In genomic region chr14:56776571-56777238, GRCm38 (mm10) we compare ENCODE assay signal across 8 mouse cellular contexts. TPM values are rescaled to one million over a fixed set of nuclear protein-coding genes. Genes with fewer than 3 reads are reported as not detected.
DNase-seq lines count a peak whose midpoint lies in the region; ATAC-seq and TF ChIP-seq lines count a peak whose summit lies in the region.

No protein-coding gene starts in this region.

- no peaks in the 10 kb centered on the region for H3K36me3 ChIP-seq in embryonic facial prominence, embryonic 11.5 days (replicated peaks; ENCODE audit: control insufficient read depth, insufficient read depth, low read depth, low read length)
- H3K36me3 ChIP-seq in limb, embryonic 12.5 days = peaks cover 5% of the 10 kb centered on the region
- H3K36me3 ChIP-seq in small intestine, adult 2 months (ENCODE audit: control insufficient read depth, insufficient read depth, low read length) = 0 out of 2 replicates have a peak, but pooled peaks cover under 1% of the 10 kb centered on the region

- no peak for TF ChIP-seq POLR2A in small intestine, adult 2 months (IDR thresholded peaks at IDR 0.05; ENCODE audit: low read depth, low read length)

- peak; percentile 25 for DNase-seq in cerebellum, adult 11-12 months
- no peak for DNase-seq in cerebellum, adult 11 months
- DNase-seq in 3134 (ENCODE audit: extremely low read depth, insufficient read length, low spot score) = peak; percentile 30
- DNase-seq in embryonic facial prominence, embryonic 11.5 days (ENCODE audit: low spot score) = no peak
- no peak for DNase-seq in urinary bladder, postnatal 10 days (ENCODE audit: low spot score)
- no peak for DNase-seq in layer of hippocampus, adult 8-10 months (ENCODE audit: low spot score in 2 of 2)

- no peak for TF ChIP-seq CTCF in small intestine, adult 2 months (IDR thresholded peaks at IDR 0.05; ENCODE audit: extremely low read depth, insufficient read length, insufficient replicate concordance, low read depth, low read length)

- WGBS in embryonic facial prominence, embryonic 11.5 days = 40% methylated on average over 11 of the region's 11 CpGs
- WGBS in limb, embryonic 12.5 days = 37% methylated on average over 11 of the region's 11 CpGs
- WGBS in small intestine, adult 2 months = 10% methylated on average over 11 of the region's 11 CpGs

- H3K4me2 ChIP-seq in embryonic facial prominence, embryonic 11.5 days (ENCODE audit: low read depth, low read length) = peak overlapping the region; percentile 71
- H3K4me2 ChIP-seq in limb, embryonic 12.5 days = peak overlapping the region; percentile 75

- no peaks in the 10 kb centered on the region for H3K27me3 ChIP-seq in embryonic facial prominence, embryonic 11.5 days (ENCODE audit: control insufficient read depth, insufficient read depth, low read length)
- H3K27me3 ChIP-seq in limb, embryonic 12.5 days = no peaks in the 10 kb centered on the region
- H3K27me3 ChIP-seq in small intestine, adult 2 months (ENCODE audit: control insufficient read depth, insufficient read depth, low read length) = no peaks in the 10 kb centered on the region

- peak overlapping the region; percentile 93 for H3K9ac ChIP-seq in embryonic facial prominence, embryonic 11.5 days (replicated peaks; ENCODE audit: low read length)
- peak overlapping the region; percentile 90 for H3K9ac ChIP-seq in limb, embryonic 12.5 days (replicated peaks)

- peak overlapping the region; percentile 96 for H3K4me3 ChIP-seq in embryonic facial prominence, embryonic 11.5 days (ENCODE audit: low read depth, low read length)
- H3K4me3 ChIP-seq in limb, embryonic 12.5 days (replicated peaks) = peak overlapping the region; percentile 90
- H3K4me3 ChIP-seq in small intestine, adult 2 months (ENCODE audit: low read depth, low read length) = peak overlapping the region; percentile 90

- ATAC-seq in embryonic facial prominence, embryonic 11.5 days (replicated peaks; ENCODE audit: insufficient number of reproducible peaks, low FRiP score, low TSS enrichment, low read depth) = no peak
- ATAC-seq in limb, embryonic 12.5 days (ENCODE audit: insufficient number of reproducible peaks, insufficient read depth, low FRiP score, low TSS enrichment, low read depth) = no peak

- no peak overlapping the region for H3K27ac ChIP-seq in embryonic facial prominence, embryonic 11.5 days (replicated peaks; ENCODE audit: low read depth, low read length)
- no peak overlapping the region for H3K27ac ChIP-seq in limb, embryonic 12.5 days
- H3K27ac ChIP-seq in small intestine, adult 2 months (ENCODE audit: insufficient read depth, low read depth, low read length) = no peak overlapping the region

- peaks cover 4% of the 10 kb centered on the region; the same call in 1 of the 2 replicates for H3K4me1 ChIP-seq in embryonic facial prominence, embryonic 11.5 days (ENCODE audit: control insufficient read depth, insufficient read depth, low read length)
- H3K4me1 ChIP-seq in limb, embryonic 12.5 days (replicated peaks) = peaks cover 18% of the 10 kb centered on the region
- H3K4me1 ChIP-seq in small intestine, adult 2 months (ENCODE audit: control insufficient read depth, insufficient read depth, insufficient read length, low read length) = peaks cover 4% of the 10 kb centered on the region; the same call in 1 of the 2 replicates

- H3K9me3 ChIP-seq in embryonic facial prominence, embryonic 11.5 days (replicated peaks; ENCODE audit: control insufficient read depth, low read length) = no peaks in the 10 kb centered on the region
- no peaks in the 10 kb centered on the region for H3K9me3 ChIP-seq in limb, embryonic 12.5 days

RNA-seq across cellular contexts. Expression of gene Pspc1, which starts 1.4 kb away (rescaled TPM):
- polyA plus RNA-seq in embryonic facial prominence, embryonic 11.5 days (2014; fragmentation: Nextera tagmentation; extraction: Ambion mirVana) = 59.6 and 60.2 TPM in 2 replicates
- polyA plus RNA-seq in limb, embryonic 12.5 days (2016; fragmentation: Nextera tagmentation; extraction: Ambion mirVana) = 49.9 and 54.2 TPM in 2 replicates
- 1.3 and 2.4 TPM in 2 replicates for polyA plus RNA-seq in small intestine, adult 2 months (2012; rRNA removed)
- 10 to 100 TPM; 60.4 to 75.7 (median 69.1) TPM for total RNA-seq in layer of hippocampus, adult 8-10 months (2022)

RNA-seq across cellular contexts. Expression of gene Zmym5, which starts 34.8 kb away (rescaled TPM):
- polyA plus RNA-seq in embryonic facial prominence, embryonic 11.5 days (2014; fragmentation: Nextera tagmentation; extraction: Ambion mirVana) = 24.2 and 26.2 TPM in 2 replicates
- 33.8 and 34.5 TPM in 2 replicates for polyA plus RNA-seq in limb, embryonic 12.5 days (2016; fragmentation: Nextera tagmentation; extraction: Ambion mirVana)
- polyA plus RNA-seq in small intestine, adult 2 months (2012; rRNA removed) = 1.1 and 2.7 TPM in 2 replicates
- total RNA-seq in layer of hippocampus, adult 8-10 months (2022) = 10 to 100 TPM; 27.9 to 37.3 (median 34.4) TPM

Comparison
In these comparisons a context has a peak if more than half of its experiments do, and no peak if none do; other contexts are left out.
1. DNase-seq: peak in cerebellum, adult 11-12 months (single experiment) and 3134 (single experiment); none in cerebellum, adult 11 months (single experiment), embryonic facial prominence, embryonic 11.5 days (single experiment), urinary bladder, postnatal 10 days (single experiment) and layer of hippocampus, adult 8-10 months (0 of 2).
2. RNA of gene Pspc1, which starts 1.4 kb away (polyA plus RNA-seq): 59.6 to 60.2 TPM in embryonic facial prominence, embryonic 11.5 days and 49.9 to 54.2 TPM in limb, embryonic 12.5 days; 1.3 to 2.4 TPM in small intestine, adult 2 months; every median in the first group is over 10 times any median in the second.
3. Peak in every context shown above with its lines, with median percentiles within 50 percentile points of each other: H3K4me3 ChIP-seq.